Mouse (Mus musculus) liver, adult 2 months (tissue): Measurements from ENCODE around the gene Mgst3. TPM values are rescaled to one million over a fixed set of nuclear protein-coding genes. Genes with fewer than 3 reads are reported as not detected.

Experiments used
- DNase-seq: peaks from one replicate; pipeline ENCODE4 v3.0.0-alpha.2; 2011; ENCODE audit warnings: low read depth, low spot score; ENCODE audit errors: extremely low read depth
- H3K27ac ChIP-seq: fragments of 200-500 bp; replicated peaks from 2 replicates; pipeline ENCODE4 v1.5.1; 2012; ENCODE audit warnings: low read depth, mild to moderate bottlenecking, control low read depth, inconsistent platforms, low read length; ENCODE audit not compliant: insufficient read depth
- H3K27me3 ChIP-seq: fragments of 200-500 bp; 2 replicates; pipeline ENCODE4 v1.6.1; 2012; ENCODE audit warnings: mild to moderate bottlenecking, moderate library complexity, low read length, inconsistent platforms; ENCODE audit not compliant: control insufficient read depth, insufficient read depth
- H3K36me3 ChIP-seq: fragments of 200-500 bp; 2 replicates; pipeline ENCODE4 v1.6.1; 2012; ENCODE audit warnings: low read length, inconsistent platforms; ENCODE audit not compliant: control insufficient read depth, insufficient read depth
- H3K4me1 ChIP-seq: fragments of 200-500 bp; 2 replicates; pipeline ENCODE4 v1.6.1; 2011; ENCODE audit warnings: low read length; ENCODE audit not compliant: control insufficient read depth, insufficient read depth
- H3K4me3 ChIP-seq: fragments of 200-500 bp; 2 replicates; pipeline ENCODE4 v1.5.1; 2011; ENCODE audit warnings: low read depth, mild to moderate bottlenecking, control low read depth, low read length, moderate library complexity; ENCODE audit not compliant: insufficient read depth
- H3K79me2 ChIP-seq: fragments of 200-500 bp; 2 replicates; pipeline ENCODE4 v1.6.1; 2012; ENCODE audit warnings: inconsistent platforms, mild to moderate bottlenecking, low read length, moderate library complexity; ENCODE audit not compliant: control insufficient read depth, insufficient read depth
- H3K9ac ChIP-seq: fragments of 200-500 bp; 2 replicates; pipeline ENCODE4 v1.6.1; 2012; ENCODE audit warnings: low read depth, mild to moderate bottlenecking, control low read depth, inconsistent platforms, low read length
- CTCF ChIP-seq: fragments of 200-500 bp; IDR thresholded peaks from 2 replicates; pipeline ENCODE4 v1.5.1; 2011; ENCODE audit warnings: low read depth, low read length, control low read depth
- POLR2A ChIP-seq: fragments of 200-500 bp; IDR thresholded peaks from 2 replicates; pipeline ENCODE4 v1.6.1; 2011; ENCODE audit warnings: low read length, control low read depth; ENCODE audit not compliant: insufficient read depth; ENCODE audit errors: extremely low read depth
- WGBS: fragments of 180-500 bp; shearing (Covaris S2); methylation state at CpG from one replicate; pipeline ENCODE4 v1.1.7; 2018; 5-methylcytosine and 5-hydroxymethylcytosine counted together
- polyA plus RNA-seq: library from polyadenylated mRNA; depleted of rRNA; stranded (reverse); fragments of >200 nt; gene quantifications from 2 replicates; pipeline ENCODE4 v1.2.3, GENCODE M21; 2012
- total RNA-seq: library from RNA; depleted of rRNA; stranded (reverse); fragments of >200 nt; gene quantifications from 2 replicates; pipeline ENCODE4 v1.2.3, GENCODE M21; 2014

The Mgst3 gene
- total and polyA plus RNA-seq, 2 experiments: 62.5 to 112 TPM

DNA sequence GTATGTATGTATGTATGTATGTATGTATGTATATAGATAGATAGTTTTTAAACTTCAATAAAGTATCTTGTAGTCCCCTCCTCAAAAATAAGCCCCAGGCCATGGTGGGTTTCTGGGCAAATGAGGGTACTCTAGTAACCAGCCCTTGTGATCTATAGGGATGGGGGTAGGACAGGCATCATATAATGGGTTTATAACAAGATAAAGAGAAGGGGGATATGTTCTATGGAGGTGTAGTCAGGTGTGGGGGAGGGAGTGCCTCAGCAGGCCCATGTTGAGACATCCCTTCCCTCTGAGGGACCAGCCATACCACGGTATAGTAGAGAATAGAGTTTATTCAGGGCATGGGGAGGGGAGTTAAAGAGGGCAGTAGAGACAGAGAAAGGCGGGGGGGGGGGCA, 7.2 kb downstream of the Mgst3 start:
- 56% methylated on average over 2 of the region's 2 CpGs for WGBS
- Histone ChIP-seq H3K27me3 (no peaks in the 10 kb centered on the region), H3K27ac (no peak overlapping the region), H3K79me2 (no peaks in the 10 kb centered on the region; the same call in 1 of the 2 replicates), H3K9ac (no peak overlapping the region), H3K4me3 (no peak overlapping the region), H3K4me1 (peaks cover 16% of the 10 kb centered on the region), H3K36me3 (no peaks in the 10 kb centered on the region)
- TF ChIP-seq CTCF (no peak), POLR2A (no peak)
- DNase-seq: no peak

DNA sequence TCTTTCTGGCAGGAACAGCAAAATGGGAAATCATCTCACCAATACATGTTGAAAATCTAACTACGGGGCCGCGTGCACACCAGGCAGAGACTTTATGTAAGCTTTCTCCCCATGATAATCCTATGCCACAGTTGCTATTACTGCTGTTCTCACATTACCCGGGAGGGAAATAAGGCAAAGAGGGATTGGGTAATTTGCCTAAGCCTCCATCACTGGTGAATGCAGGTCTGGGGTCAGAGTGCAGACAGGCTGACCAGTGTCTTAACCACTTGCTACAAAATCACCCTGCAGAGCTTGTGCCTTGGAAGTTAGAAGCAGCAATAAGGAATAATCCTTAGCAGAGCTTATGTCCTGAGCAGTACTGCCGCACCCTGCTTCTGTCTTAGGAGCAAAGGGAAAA, 8.0 kb downstream of the Mgst3 start:
- H3K36me3 ChIP-seq: no peaks in the 10 kb centered on the region
- 75% methylated on average over 5 of the region's 5 CpGs for WGBS
- peaks cover 9% of the 10 kb centered on the region for H3K4me1 ChIP-seq
- H3K9ac ChIP-seq: no peak overlapping the region
- H3K79me2 ChIP-seq: no peaks in the 10 kb centered on the region; the same call in 1 of the 2 replicates
- no peaks in the 10 kb centered on the region for H3K27me3 ChIP-seq
- TF ChIP-seq POLR2A (no peak), CTCF (no peak)
- DNase-seq: no peak
- no peak overlapping the region for H3K27ac ChIP-seq
- H3K4me3 ChIP-seq: no peak overlapping the region

DNA sequence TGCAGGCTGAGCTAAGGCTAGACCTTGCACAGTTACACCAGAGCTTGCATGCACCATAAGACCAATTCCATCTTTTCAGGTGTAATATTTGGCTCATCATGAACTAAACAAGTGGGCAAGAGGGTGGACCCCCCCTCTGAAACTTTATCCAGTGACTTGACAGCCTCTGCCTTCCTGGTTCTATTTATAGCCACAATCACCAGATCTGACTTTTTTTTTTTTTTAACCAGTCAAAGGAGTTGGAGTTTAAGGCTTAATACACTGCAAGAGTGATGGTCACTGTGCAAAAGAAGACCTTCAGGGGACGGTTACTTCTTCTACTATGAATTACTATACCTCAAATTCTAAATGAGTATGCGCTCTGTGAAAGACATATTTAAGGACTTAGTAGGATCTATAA, 8.4 kb downstream of the Mgst3 start:
- no peak overlapping the region for H3K4me3 ChIP-seq
- no peaks in the 10 kb centered on the region for H3K36me3 ChIP-seq
- H3K27ac ChIP-seq: no peak overlapping the region
- H3K4me1 ChIP-seq: peaks cover 9% of the 10 kb centered on the region
- H3K27me3 ChIP-seq: no peaks in the 10 kb centered on the region
- H3K79me2 ChIP-seq: no peaks in the 10 kb centered on the region; the same call in 1 of the 2 replicates
- no peak for DNase-seq
- no peak overlapping the region for H3K9ac ChIP-seq
- WGBS: 98% methylated on average over 2 of the region's 2 CpGs
- TF ChIP-seq POLR2A: no peak
- no peak for TF ChIP-seq CTCF

DNA sequence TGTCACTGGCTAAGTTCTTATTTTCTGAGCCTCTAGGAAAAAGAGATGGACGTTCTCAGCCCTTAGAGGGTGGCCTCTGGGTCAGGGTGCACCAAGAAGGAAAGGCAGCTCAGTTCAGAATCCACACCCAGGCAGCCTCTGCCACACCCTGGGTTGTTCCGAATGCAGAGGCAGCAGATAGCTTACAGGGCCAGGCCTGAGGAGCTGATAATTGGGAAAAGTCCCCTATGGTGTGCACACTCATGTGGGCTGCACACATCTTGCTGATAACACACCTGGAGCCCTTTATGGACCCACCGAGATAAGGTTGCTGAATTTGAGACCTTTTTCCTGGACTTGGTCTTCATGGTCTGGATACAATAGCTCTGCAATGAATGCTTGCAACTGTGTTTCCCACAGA, 9.5 kb downstream of the Mgst3 start:
- Histone ChIP-seq H3K9ac (no peak overlapping the region), H3K27ac (no peak overlapping the region), H3K4me3 (no peak overlapping the region), H3K79me2 (no peaks in the 10 kb centered on the region), H3K27me3 (no peaks in the 10 kb centered on the region), H3K36me3 (no peaks in the 10 kb centered on the region), H3K4me1 (peaks cover 9% of the 10 kb centered on the region)
- TF ChIP-seq CTCF (no peak), POLR2A (no peak)
- DNase-seq: no peak
- WGBS: 78% methylated on average over 3 of the region's 3 CpGs

DNA sequence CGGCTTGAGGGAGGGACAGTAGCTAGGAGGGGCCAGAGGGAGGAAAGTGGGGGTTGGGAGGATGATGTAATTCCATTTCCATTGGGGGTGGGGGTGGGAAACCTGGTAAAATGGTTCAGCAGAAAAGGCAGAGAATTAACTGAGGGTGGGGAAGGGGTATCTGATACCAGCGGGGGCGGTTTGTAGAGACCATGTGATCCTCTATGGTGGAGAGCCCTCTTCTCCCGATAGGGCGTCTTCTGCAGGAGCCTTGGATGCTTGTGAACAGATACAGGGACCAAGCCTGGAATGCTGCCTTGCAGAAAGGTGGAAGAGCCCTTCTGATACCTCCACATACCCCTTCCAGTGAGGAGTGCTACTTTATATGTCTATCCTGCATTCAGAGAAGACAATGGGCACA, 10.5 kb downstream of the Mgst3 start:
- Histone ChIP-seq H3K36me3 (no peaks in the 10 kb centered on the region), H3K9ac (no peak overlapping the region), H3K4me3 (no peak overlapping the region), H3K79me2 (no peaks in the 10 kb centered on the region), H3K27ac (no peak overlapping the region), H3K27me3 (no peaks in the 10 kb centered on the region), H3K4me1 (peaks cover 14% of the 10 kb centered on the region)
- TF ChIP-seq POLR2A (no peak), CTCF (no peak)
- DNase-seq: no peak
- WGBS: 95% methylated on average over 5 of the region's 5 CpGs

DNA sequence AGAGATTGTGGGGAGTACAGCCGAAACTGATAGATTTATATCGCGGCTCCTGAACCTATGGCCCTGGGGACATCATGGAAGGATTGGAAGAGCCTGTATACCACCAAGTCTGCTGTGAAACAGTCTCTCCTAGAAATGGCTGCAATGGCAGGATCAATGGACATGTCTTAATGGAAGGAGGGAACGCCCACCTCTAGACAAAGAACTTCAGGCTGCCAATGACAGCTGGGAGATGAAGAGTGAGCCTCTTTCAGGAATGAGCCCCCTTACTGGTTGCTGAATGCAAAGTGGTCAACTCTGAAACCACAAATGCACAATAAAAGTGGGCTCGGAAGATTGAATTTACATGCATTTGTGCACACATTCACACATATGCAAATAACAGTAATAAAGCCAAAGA, 10.9 kb downstream of the Mgst3 start:
- H3K27me3 ChIP-seq: no peaks in the 10 kb centered on the region
- no peaks in the 10 kb centered on the region for H3K36me3 ChIP-seq
- DNase-seq: no peak
- H3K79me2 ChIP-seq: no peaks in the 10 kb centered on the region
- H3K4me1 ChIP-seq: peaks cover 12% of the 10 kb centered on the region
- H3K9ac ChIP-seq: no peak overlapping the region
- TF ChIP-seq POLR2A (no peak), CTCF (no peak)
- H3K4me3 ChIP-seq: no peak overlapping the region
- no peak overlapping the region for H3K27ac ChIP-seq
- 94% methylated on average over 5 of the region's 5 CpGs for WGBS
